Mouse (Mus musculus): ENCODE results near the gene Patj. TPM values are rescaled to one million over a fixed set of nuclear protein-coding genes. Genes with fewer than 3 reads are reported as not detected.
"Not testable (repeated sequence)": the region's sequence is repeated elsewhere in the genome, so short reads cannot be mapped to it uniquely, and the experiment has no call there.

The Patj gene
- total RNA-seq, 2 experiments from 2014 or later, result 4.5 to 5.5 TPM

- DNase-seq (ENCODE audit: low spot score in 2 of 2), result no peak
Measured at GRCm38 (mm10) chr4:98717735-98718546, 322.4 kb downstream of the Patj start.

- DNase-seq (ENCODE audit: low spot score in 2 of 2), result no peak
Measured at GRCm38 (mm10) chr4:98718547-98718917, 322.9 kb downstream of the Patj start.

GRCm38 (mm10) chr4:98722454-98722853, 326.9 kb downstream of the Patj start:
- DNase-seq (ENCODE audit: low spot score in 2 of 2), result peak; percentile 16 to 78

DNA sequence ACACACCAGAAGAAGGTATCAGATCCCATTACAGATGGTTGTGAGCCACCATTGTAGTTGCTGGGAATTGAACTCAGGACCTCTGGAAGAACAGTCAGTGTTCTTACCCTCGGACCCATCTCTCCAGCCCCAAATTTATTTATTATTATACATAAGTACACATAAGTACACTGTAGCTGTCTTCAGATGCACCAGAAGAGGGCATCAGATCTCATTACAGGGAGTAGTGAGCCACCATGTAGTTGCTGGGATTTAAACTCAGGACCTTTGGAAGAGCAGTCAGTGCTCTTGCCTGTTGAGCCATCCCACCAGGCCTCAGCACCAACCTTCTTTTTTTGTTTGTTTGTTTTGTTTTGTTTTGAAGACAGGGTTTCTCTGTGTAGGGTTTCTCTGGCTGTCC, 329.1 kb downstream of the Patj start:
- not testable (repeated sequence) for DNase-seq (ENCODE audit: low spot score in 2 of 2)

DNA sequence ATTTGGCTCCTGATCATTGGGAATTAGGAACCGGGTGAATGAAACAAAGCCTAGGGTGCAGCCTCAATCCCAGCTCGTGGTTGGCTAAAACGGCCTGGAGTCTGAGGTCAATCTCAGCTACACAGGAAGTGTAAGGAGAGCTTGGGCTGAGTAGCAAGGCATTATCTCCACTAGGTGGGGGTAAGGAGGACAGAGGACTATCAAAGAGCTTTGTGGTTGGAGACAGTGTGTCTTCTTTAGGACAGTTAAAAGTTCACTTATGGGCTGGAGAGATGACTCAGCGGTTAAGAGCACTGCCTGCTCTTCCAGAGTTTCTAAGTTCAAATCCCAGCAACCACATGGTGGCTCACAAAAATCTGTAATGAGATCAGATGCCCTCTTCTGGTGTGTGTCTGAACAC, 329.9 kb downstream of the Patj start:
- no peak for DNase-seq (ENCODE audit: low spot score in 2 of 2)

DNA sequence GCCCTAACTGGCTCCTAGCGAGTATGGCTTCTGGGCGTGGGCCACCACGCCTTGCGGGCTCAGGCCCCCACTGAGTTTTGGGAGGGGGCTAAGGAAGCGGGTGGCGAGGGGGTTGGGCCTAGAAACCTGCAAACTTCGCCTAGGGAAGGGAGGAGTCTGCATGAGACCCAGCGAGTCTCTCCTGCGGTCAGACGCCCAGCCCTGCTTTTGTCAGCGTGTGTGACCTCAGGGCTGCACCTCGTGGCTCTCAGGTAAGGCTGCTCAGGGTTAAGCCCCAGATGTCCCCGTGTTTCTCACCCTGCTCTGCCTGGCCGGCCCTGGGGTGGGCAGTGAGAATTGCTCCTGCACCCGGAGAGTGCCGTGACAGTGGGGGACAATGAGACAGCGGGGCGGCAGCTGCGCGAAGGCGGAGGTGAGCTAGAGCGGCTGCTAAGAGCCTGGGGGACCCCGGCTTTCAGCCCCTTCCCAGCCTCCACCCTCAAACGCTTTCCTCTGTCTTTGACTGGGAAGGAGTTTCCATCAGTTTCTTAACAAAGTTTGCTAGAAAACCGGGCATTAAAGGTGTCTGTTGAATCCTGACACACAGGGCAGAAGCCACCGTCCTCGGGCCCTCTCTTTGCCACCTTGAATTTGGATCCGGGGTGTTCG, 331.1 kb downstream of the Patj start, which contains the start of gene L1td1:
TSS of gene L1td1 (plus strand) at position 145 of the 648 bp plus-strand sequence.
- DNase-seq (ENCODE audit: low spot score in 2 of 2), result no peak

GRCm38 (mm10) chr4:98727295-98727958, 331.8 kb downstream of the Patj start:
- DNase-seq (ENCODE audit: low spot score in 2 of 2), result no peak

DNA sequence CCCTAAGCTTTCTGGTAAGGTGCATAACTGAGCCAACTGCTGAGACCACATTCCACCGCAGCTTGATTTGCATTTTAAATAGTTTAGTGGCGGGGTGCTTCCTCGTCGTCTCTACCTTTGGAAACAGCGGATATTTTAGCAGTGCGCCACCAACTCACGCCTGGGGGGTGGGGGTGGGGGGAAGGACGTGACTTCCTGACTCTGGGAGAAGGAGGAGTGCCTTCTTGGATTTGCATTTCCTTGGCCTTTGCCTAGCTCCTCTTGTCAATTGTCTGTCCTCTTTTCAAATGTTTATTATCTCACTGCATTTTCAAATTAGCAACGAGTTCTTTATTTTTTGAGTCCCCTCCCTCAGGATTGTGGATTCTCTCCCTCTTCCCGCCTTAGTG, 332.4 kb downstream of the Patj start:
- DNase-seq (ENCODE audit: low spot score in 2 of 2), result no peak

DNA sequence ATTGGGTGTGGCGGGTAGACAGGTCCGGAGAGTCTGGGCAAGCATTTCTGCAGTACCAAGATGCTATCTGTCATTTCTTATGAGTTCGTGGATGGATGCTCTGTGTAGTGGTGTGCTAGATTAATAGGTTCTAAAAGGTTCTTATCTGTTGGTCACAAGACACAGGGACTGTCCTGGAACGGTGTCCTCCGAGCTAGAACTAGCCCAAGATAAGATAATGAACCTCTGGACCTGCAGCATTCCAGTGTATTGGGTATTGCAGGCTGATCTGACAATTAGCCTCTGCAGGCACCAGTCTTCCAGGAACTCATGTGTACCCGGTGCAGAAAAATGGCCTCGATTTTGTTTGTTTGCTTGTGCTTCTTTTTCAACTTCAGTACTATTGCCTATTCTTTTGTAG, 333.1 kb downstream of the Patj start:
- DNase-seq (ENCODE audit: low spot score in 2 of 2), result no peak

DNA sequence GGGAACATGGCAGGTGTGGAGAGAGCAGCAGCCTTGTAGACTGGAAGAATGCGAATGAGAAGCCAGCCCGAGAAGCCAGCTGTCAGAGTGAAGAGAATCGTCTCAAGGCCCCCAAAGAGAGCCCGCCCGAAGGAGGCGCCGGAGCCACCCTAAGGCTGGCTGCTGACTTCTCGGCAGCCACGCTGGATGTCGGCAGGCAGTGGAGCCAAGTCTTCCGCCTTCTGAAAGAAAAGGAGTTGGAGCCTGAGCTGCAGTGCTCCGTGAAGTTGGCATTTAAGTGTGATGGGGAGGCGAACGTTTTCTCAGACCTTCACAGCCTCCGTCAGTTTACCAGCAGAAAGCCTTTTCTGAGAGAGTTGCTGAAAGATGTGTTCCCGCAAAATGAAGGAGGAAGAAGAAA, 338.1 kb downstream of the Patj start:
- no peak for DNase-seq (ENCODE audit: low spot score in 2 of 2)

DNA sequence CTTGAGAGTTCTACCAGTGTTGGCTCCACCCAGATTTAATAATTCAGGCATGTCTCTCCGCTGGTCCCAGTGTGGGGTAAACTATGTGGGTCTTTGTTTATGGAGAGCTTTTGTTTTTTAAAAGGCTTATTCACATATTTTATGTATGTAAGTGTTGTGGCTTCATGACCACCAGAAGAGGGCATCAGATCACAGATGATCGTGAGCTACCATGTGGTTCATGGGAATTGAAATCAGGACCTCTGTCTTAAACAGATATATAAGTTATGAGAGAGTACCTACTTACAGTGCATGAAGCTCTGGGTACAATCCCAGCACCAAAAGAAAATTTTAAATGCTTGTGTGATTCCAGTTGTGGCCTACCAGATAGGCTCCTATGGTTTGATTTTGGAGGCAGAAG, 344.2 kb downstream of the Patj start:
- peak in 1 of 2 experiments; percentile 34 for DNase-seq (ENCODE audit: low spot score in 2 of 2)

DNA sequence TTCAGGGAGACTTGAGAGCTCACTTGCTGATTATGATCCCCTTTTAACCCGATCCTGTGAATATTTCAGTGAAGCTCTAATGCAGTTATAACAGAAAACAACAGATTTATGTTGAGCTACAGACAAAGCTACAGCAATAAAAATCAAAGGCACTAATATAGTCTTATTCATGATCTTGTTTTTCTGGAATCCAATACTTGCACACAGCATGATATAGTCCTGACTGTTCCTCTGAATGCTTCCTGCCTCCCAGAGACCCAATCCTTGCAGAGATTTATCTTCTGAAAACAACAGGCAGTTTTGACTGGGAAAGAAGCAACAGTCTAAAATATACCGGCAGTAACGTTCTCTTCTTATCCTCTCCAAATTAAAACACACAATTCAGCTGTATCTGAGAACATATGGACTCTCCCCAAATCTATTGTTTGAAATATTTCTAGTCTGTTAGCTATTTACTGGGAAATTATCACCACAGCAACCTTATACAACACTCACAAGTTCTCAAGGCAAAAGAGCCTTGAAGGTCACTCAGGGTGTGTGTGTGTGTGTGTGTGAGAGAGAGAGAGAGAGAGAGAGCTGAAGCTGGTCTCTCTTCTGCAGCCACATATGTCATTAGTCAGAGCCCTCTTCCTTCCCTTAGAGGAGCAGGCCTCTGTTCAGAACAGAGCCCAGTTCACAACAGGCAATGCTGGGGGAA, 347.8 kb downstream of the Patj start:
- DNase-seq (ENCODE audit: low spot score in 2 of 2), result no peak

DNA sequence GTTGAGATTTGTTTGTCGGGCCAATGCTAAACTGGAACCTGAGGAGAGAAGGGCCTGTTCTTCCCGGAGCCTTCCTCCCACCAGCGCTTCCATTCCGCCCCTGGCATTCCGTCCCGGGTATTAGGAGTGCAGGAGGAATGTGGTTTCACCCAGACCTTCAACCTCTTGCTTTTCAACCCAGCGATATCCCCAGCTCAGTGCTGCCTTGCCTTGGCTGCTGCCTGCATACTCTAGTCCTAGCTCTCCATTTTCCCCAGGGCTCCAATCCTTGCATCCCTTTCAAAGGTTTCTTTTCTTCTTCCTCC, 348.3 kb downstream of the Patj start:
- DNase-seq (ENCODE audit: low spot score in 2 of 2), result no peak

DNA sequence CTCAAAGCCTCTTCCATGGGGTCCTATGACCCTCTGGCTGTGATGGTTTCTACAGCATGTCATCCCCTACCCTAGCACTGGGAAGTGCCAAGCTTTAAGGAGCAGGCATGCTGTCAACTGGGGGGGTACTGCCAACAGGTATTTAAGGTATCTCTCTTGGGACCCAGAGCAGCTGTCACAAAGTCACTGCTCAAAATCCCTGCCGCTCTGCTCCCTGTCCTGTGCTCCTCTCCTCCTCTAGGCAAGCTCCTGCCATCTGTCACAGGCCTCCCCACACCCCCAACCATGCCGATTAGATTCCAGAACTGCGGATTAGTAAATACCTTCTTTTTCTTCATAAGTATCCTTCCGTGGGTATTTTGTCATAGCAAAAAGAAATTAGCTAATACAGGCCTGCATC, 358.9 kb downstream of the Patj start:
- no peak for DNase-seq (ENCODE audit: low spot score in 2 of 2)

DNA sequence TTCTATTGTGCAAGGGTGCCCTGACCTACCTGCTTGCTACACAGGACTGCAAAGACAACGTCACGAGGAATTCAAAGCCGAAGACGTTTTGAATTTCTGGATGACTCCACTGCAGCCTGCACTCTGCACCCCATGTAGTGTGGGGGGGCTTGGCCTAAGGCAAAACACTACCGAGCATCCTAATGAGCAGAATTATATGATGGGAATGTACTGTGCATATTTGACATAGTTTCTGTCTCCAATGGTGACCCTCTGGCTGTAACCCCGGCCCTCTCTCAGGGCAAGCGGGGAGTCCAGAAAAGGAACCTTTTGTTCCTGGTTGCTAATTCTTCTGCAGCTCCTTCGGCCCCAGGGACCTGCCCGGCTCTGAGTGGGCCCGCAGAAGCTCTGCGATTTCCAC, 360.6 kb downstream of the Patj start:
- no peak for DNase-seq (ENCODE audit: low spot score in 2 of 2)

DNA sequence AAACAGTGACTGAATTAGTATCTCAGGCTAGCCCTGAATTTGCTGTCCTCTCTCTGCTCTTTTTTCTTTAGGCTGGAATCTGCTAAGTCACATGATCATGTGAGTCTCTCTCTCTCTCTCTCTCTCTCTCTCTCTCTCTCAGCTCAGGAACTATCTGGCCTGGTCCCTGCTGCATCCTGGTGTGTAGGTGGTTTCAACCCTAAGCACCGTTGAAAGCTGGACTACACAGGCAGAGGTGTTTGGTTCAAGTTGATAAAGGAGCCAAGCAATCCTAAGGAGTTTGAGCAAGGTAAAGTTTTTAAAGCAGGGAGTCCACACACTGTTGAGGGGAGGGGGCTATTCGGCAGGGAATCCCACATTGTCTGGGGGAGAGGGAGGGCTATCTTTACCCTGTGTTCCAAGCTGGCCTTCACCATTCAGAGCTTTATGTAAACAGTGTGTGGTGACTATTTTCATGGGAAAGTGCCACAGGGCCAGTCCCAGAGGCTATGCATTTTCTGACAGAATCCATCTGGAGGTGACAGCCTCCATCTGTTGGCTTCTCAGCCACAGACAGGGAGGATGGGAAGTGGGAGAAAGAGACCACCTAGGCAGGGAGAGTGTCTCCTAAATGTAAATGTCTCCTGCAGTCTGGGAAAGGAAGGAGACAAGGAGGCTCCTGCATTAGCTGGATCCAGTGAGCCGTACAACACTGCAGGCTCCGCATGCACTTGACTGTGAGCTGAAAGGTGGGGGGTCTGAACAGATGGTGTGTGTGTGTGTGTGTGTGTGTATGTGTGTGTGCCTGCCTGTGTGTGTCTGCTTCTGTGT, 362.6 kb downstream of the Patj start:
- DNase-seq (ENCODE audit: low spot score in 2 of 2), result peak in 1 of 2 experiments; percentile 33

DNA sequence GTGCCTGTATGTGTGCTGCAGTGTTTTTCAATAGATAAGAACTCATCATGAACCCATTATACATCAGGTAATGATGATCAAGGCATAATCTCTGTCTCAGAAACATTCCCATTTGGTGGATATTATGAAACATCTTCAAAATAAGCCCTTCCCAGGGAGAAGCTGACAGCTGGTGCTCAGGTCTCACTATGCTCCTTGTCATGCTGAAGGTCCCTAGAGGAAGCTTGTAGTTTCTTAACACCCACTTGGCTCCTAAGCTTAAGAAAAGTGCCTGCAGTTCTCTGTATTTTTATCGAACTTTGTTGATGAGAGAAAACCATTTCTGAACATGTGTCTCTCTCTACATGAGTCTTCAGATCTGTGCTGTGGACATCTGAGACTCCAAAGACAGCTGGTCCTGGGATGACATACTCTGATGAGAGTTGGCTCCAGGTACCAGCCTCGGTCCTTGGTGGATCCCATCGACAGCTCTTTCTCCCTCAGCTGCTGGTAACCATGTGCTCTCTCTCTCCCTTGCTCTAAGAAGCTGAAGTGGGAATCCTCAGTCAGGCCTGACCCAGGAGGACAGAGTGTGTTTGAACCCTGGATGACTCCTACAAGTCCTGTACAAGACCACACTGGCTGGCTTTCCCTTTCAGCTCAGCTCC, 363.4 kb downstream of the Patj start:
- DNase-seq (ENCODE audit: low spot score in 2 of 2), result no peak

DNA sequence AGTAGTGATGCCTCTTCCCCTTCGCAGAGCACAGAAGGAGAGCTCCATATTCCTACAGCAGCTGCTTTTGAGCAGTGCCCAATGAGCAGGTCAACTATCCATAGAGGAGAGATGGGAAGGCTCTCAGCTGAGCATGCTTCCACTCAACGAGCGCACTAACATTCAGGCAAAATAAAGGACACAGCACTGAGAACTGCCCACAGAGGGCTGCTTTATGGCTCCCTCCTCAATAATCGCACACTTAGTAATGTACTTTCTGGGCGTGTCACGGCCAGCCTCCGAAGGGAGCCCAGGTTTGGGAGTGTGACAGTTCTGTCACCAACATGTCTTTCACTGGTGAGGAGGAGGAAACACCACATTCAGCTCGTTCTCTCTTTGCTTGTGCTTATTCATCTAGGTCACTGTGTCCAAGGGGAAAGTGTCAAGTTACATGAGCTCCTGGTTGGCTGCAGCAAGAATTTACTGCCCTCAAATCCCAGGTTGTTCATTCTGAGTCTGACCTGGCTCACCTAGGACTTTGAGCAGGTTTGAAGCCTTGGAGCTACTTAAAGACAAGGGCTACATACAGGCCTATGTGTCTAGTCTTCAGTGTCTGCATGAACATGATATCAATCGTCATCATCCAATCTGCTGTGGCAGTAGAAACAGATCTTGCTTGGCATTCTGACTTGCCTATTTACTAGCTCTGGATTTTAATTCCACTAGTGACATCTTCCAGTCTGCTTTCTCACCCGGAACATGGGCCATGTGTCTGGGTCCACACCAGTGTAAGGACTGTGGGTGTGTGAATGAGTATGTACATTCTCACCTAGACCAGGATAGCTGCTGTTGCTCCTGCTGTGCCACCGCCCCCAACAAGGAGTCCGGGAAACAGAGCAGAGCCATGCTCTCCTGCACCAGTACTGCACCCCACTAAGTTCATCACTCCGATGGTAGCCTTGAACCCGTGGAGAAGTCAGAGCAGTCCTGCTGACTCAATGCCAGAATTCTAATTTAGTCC, 371.8 kb downstream of the Patj start:
- no peak for DNase-seq (ENCODE audit: low spot score in 2 of 2)

All from layer of hippocampus, adult 18-20 months (tissue).